Mouse (Mus musculus) MEL (cell line): ENCODE data around the gene Dclk3. TPM values are rescaled to one million over a fixed set of nuclear protein-coding genes. Genes with fewer than 3 reads are reported as not detected.

ENCODE experiments used
- DNase-seq: peaks from one replicate; pipeline ENCODE4 v3.0.0; 2011; ENCODE audit warnings: low read depth, low spot score
- H3K27ac ChIP-seq: 2 replicates; pipeline ENCODE4 v1.5.1; 2012; ENCODE audit warnings: low read depth, mild to moderate bottlenecking, control low read depth, low read length, moderate library complexity; ENCODE audit not compliant: control insufficient read depth
- H3K27me3 ChIP-seq, 2 experiments: fragments of 150-350 bp in 1 of 2; sonication (generic) in 1 of 2; 2 replicates each; pipeline ENCODE4 v1.6.1; 2012; ENCODE audit warnings: low read length in 2 of 2, mild to moderate bottlenecking in 2 of 2, improper control_type of control experiment in 1 of 2, moderate library complexity in 1 of 2; ENCODE audit not compliant: insufficient read depth in 2 of 2, control insufficient read depth in 1 of 2
- H3K36me3 ChIP-seq, 2 experiments: 2 replicates each; pipeline ENCODE4 v1.6.1; 2012 to 2014; ENCODE audit warnings: low read length in 2 of 2, improper control_type of control experiment in 1 of 2, inconsistent platforms in 1 of 2, mild to moderate bottlenecking in 1 of 2; ENCODE audit not compliant: insufficient read depth in 2 of 2, control insufficient read depth in 1 of 2
- H3K4me1 ChIP-seq, 2 experiments: fragments of 150-350 bp in 1 of 2; sonication (generic) in 1 of 2; 2 replicates each; pipeline ENCODE4 v1.6.1; 2012; ENCODE audit warnings: low read length in 2 of 2, improper control_type of control experiment in 1 of 2, mild to moderate bottlenecking in 1 of 2; ENCODE audit not compliant: insufficient read depth in 2 of 2, control insufficient read depth in 1 of 2
- H3K4me3 ChIP-seq, 2 experiments: fragments of 150-350 bp in 1 of 2; sonication (generic) in 1 of 2; 2 replicates each; pipeline ENCODE4 v1.5.1; 2012; ENCODE audit warnings: low read depth in 2 of 2, low read length in 2 of 2, mild to moderate bottlenecking in 2 of 2, moderate library complexity in 2 of 2, control low read depth in 1 of 2, improper control_type of control experiment in 1 of 2; ENCODE audit not compliant: control insufficient read depth in 1 of 2, insufficient read depth in 1 of 2
- H3K79me2 ChIP-seq: 2 replicates; pipeline ENCODE4 v1.6.1; 2012; ENCODE audit warnings: mild to moderate bottlenecking, low read length, moderate library complexity; ENCODE audit not compliant: control insufficient read depth, poor library complexity, insufficient read depth
- H3K9ac ChIP-seq: 2 replicates; pipeline ENCODE4 v1.6.1; 2012; ENCODE audit warnings: low read depth, mild to moderate bottlenecking, control low read depth, low read length, moderate library complexity; ENCODE audit not compliant: control insufficient read depth, poor library complexity, severe bottlenecking
- H3K9me3 ChIP-seq: fragments of 150-350 bp; sonication (generic); replicated peaks from 2 replicates; pipeline ENCODE4 v1.6.1; 2012; ENCODE audit warnings: mild to moderate bottlenecking, low read length, improper control_type of control experiment, moderate library complexity; ENCODE audit not compliant: insufficient read depth
- BHLHE40 ChIP-seq: IDR thresholded peaks from 2 replicates; pipeline ENCODE4 v1.6.1; 2012; ENCODE audit warnings: low read depth, mild to moderate bottlenecking, inconsistent platforms, low read length, improper control_type of control experiment, borderline replicate concordance
- CHD1 ChIP-seq: IDR thresholded peaks from 2 replicates; pipeline ENCODE4 v1.6.1; 2012; ENCODE audit warnings: low read depth, mild to moderate bottlenecking, inconsistent platforms, low read length, improper control_type of control experiment
- E2F4 ChIP-seq: IDR thresholded peaks from 2 replicates; pipeline ENCODE4 v1.6.1; 2011; ENCODE audit warnings: low read depth, low read length, improper control_type of control experiment, borderline replicate concordance
- ELF1 ChIP-seq: IDR thresholded peaks from 2 replicates; pipeline ENCODE4 v1.6.1; 2014; ENCODE audit warnings: low read depth, mild to moderate bottlenecking, inconsistent platforms, low read length, improper control_type of control experiment, moderate library complexity
- EP300 ChIP-seq, 2 experiments: IDR thresholded peaks; 2 replicates each; pipeline ENCODE4 v1.6.1; 2011; ENCODE audit warnings: improper control_type of control experiment in 2 of 2, low read length in 2 of 2, low read depth in 1 of 2, mild to moderate bottlenecking in 1 of 2
- GABPA ChIP-seq: IDR thresholded peaks from 2 replicates; pipeline ENCODE4 v1.6.1; 2012; ENCODE audit warnings: low read depth, mild to moderate bottlenecking, inconsistent platforms, low read length, improper control_type of control experiment, moderate library complexity
- GATA1 ChIP-seq: IDR thresholded peaks from 2 replicates; pipeline ENCODE4 v1.6.1; 2011; ENCODE audit warnings: low read depth, low read length, improper control_type of control experiment
- HCFC1 ChIP-seq: IDR thresholded peaks from 2 replicates; pipeline ENCODE4 v1.6.1; 2012; ENCODE audit warnings: low read depth, mild to moderate bottlenecking, inconsistent platforms, low read length, improper control_type of control experiment, moderate library complexity
- JUND ChIP-seq: IDR thresholded peaks from 2 replicates; pipeline ENCODE4 v1.6.1; 2011; ENCODE audit warnings: low read depth, mild to moderate bottlenecking, improper control_type of control experiment, low read length
- MAFK ChIP-seq: IDR thresholded peaks from 2 replicates; pipeline ENCODE4 v1.6.1; 2011; ENCODE audit warnings: low read depth, mild to moderate bottlenecking, low read length, improper control_type of control experiment, borderline replicate concordance
- MAX ChIP-seq: IDR thresholded peaks from 2 replicates; pipeline ENCODE4 v1.6.1; 2011; ENCODE audit warnings: low read length, improper control_type of control experiment
- MYB ChIP-seq: IDR thresholded peaks from 2 replicates; pipeline ENCODE4 v1.6.1; 2011; ENCODE audit warnings: mild to moderate bottlenecking, low read depth, low read length, improper control_type of control experiment
- MYC ChIP-seq: IDR thresholded peaks from 2 replicates; pipeline ENCODE4 v1.6.1; 2011; ENCODE audit warnings: low read depth, mild to moderate bottlenecking, low read length, improper control_type of control experiment, moderate library complexity
- NELFE ChIP-seq: IDR thresholded peaks from 2 replicates; pipeline ENCODE4 v1.6.1; 2011; ENCODE audit warnings: low read depth, low read length, improper control_type of control experiment
- NRF1 ChIP-seq: IDR thresholded peaks from 2 replicates; pipeline ENCODE4 v1.6.1; 2014; ENCODE audit warnings: low read depth, mild to moderate bottlenecking, inconsistent platforms, low read length, improper control_type of control experiment, moderate library complexity; ENCODE audit not compliant: poor library complexity, insufficient read depth, severe bottlenecking
- RCOR1 ChIP-seq: IDR thresholded peaks from 2 replicates; pipeline ENCODE4 v1.6.1; 2012; ENCODE audit warnings: low read depth, mild to moderate bottlenecking, inconsistent platforms, low read length, improper control_type of control experiment
- SMC3 ChIP-seq: IDR thresholded peaks from 2 replicates; pipeline ENCODE4 v1.6.1; 2011; ENCODE audit warnings: low read depth, low read length, improper control_type of control experiment
- TAL1 ChIP-seq: IDR thresholded peaks from 2 replicates; pipeline ENCODE4 v1.6.1; 2012; ENCODE audit warnings: mild to moderate bottlenecking, inconsistent platforms, low read length, moderate library complexity, mixed read lengths
- TBP ChIP-seq: IDR thresholded peaks from 2 replicates; pipeline ENCODE4 v1.8.0; 2011; ENCODE audit warnings: low read depth, low read length, improper control_type of control experiment
- TCF12 ChIP-seq: IDR thresholded peaks from 2 replicates; pipeline ENCODE4 v1.6.1; 2014; ENCODE audit warnings: low read depth, mild to moderate bottlenecking, inconsistent platforms, low read length, improper control_type of control experiment, moderate library complexity
- UBTF ChIP-seq: IDR thresholded peaks from 2 replicates; pipeline ENCODE4 v1.6.1; 2012; ENCODE audit warnings: low read depth, mild to moderate bottlenecking, inconsistent platforms, low read length, improper control_type of control experiment, moderate library complexity, borderline replicate concordance; ENCODE audit not compliant: insufficient read depth
- USF2 ChIP-seq, 2 experiments: IDR thresholded peaks; 2 replicates each; pipeline ENCODE4 v1.6.1; 2011 to 2012; ENCODE audit warnings: improper control_type of control experiment in 2 of 2, low read length in 2 of 2, borderline replicate concordance in 1 of 2, inconsistent platforms in 1 of 2, low read depth in 1 of 2, mild to moderate bottlenecking in 1 of 2; ENCODE audit not compliant: insufficient read depth in 1 of 2
- ZC3H11A ChIP-seq: IDR thresholded peaks from 2 replicates; pipeline ENCODE4 v1.6.1; 2012; ENCODE audit warnings: low read depth, mild to moderate bottlenecking, inconsistent platforms, low read length, improper control_type of control experiment
- ZKSCAN1 ChIP-seq: IDR thresholded peaks from 2 replicates; pipeline ENCODE4 v1.6.1; 2012; ENCODE audit warnings: low read depth, mild to moderate bottlenecking, inconsistent platforms, low read length, improper control_type of control experiment, moderate library complexity
- polyA plus RNA-seq, 2 experiments: library from polyadenylated mRNA; stranded (reverse) in 1 of 2; unstranded in 1 of 2; fragments of >175 nt in 1 of 2; fragments of >200 nt in 1 of 2; gene quantifications; 2 replicates each; pipeline versions ENCODE4 v1.2.1 to v1.2.4; 2012; ENCODE audit warnings: low replicate concordance in 2 of 2, low read depth in 1 of 2; ENCODE audit not compliant: insufficient read length in 2 of 2, insufficient read depth in 1 of 2, missing spikeins in 1 of 2
- total RNA-seq: library from RNA; depleted of rRNA; stranded (reverse); fragments of 300-350 nt; gene quantifications from 2 replicates; pipeline ENCODE4 v1.2.3, GENCODE M21; 2012

Gene Dclk3
- total and polyA plus RNA-seq, 3 experiments = not detected

- TF ChIP-seq GATA1 (no peak), GABPA (no peak), MAFK (no peak), MAX (no peak), CHD1 (no peak), JUND (no peak), NELFE (no peak), SMC3 (no peak), BHLHE40 (no peak), ZKSCAN1 (no peak), TBP (no peak)
- Histone ChIP-seq H3K9ac (no peak overlapping the region), H3K27ac (no peak overlapping the region), H3K4me1 (no peaks in the 10 kb centered on the region), H3K79me2 (no peaks in the 10 kb centered on the region), H3K4me3 (no peak overlapping the region), H3K27me3 (no peaks in the 10 kb centered on the region), H3K9me3 (no peaks in the 10 kb centered on the region), H3K36me3 (no peaks in the 10 kb centered on the region)
- no peak for DNase-seq
Observed at GRCm38 (mm10) chr9:111398059-111398458, 40.8 kb upstream of the Dclk3 start.

GRCm38 (mm10) chr9:111400089-111400488, 38.8 kb upstream of the Dclk3 start:
- no peak for TF ChIP-seq NRF1
- TF ChIP-seq TAL1 = no peak
- TF ChIP-seq ELF1 = no peak
- TF ChIP-seq MAFK = no peak
- no peak for TF ChIP-seq MYC
- no peak for TF ChIP-seq RCOR1
- TF ChIP-seq SMC3 = no peak
- no peak for TF ChIP-seq JUND
- TF ChIP-seq ZC3H11A = no peak
- no peak for TF ChIP-seq EP300 (IDR thresholded peaks at IDR 0.05; ENCODE audit: low read depth in 1 of 2, low read length in 2 of 2)
- no peak for TF ChIP-seq USF2 (IDR thresholded peaks at IDR 0.05; ENCODE audit: borderline replicate concordance in 1 of 2, insufficient read depth in 1 of 2, low read depth in 1 of 2, low read length in 2 of 2)
- TF ChIP-seq TCF12 = no peak
- TF ChIP-seq UBTF = no peak
- TF ChIP-seq HCFC1 = no peak
- TF ChIP-seq MYB = no peak
- no peak for TF ChIP-seq E2F4
- no peak for TF ChIP-seq MAX
- no peak for DNase-seq
- no peaks in the 10 kb centered on the region for H3K79me2 ChIP-seq
- no peaks in the 10 kb centered on the region for H3K4me1 ChIP-seq
- H3K36me3 ChIP-seq = no peaks in the 10 kb centered on the region
- no peak overlapping the region for H3K27ac ChIP-seq
- H3K27me3 ChIP-seq = no peaks in the 10 kb centered on the region
- no peak overlapping the region for H3K4me3 ChIP-seq
- H3K9ac ChIP-seq = no peak overlapping the region
- H3K9me3 ChIP-seq = no peaks in the 10 kb centered on the region
